Mouse (Mus musculus): ENCODE measurements around the gene Dhx29.

- TF ChIP-seq POLR2A (IDR thresholded peaks at IDR 0.05; ENCODE audit: insufficient read length, low read depth) (no peak), MYOG (IDR thresholded peaks at IDR 0.05; ENCODE audit: control insufficient read depth in 1 of 3, insufficient read depth in 1 of 3, insufficient read length in 2 of 3, low read depth in 2 of 3) (no peak), TCF12 (IDR thresholded peaks at IDR 0.05; ENCODE audit: insufficient read depth, poor library complexity, severe bottlenecking) (no peak), USF1 (IDR thresholded peaks at IDR 0.05; ENCODE audit: low read depth) (no peak), E2F4 (IDR thresholded peaks at IDR 0.05; ENCODE audit: insufficient read depth) (no peak), MAX (IDR thresholded peaks at IDR 0.05; ENCODE audit: low read depth) (no peak), MYOD1 (IDR thresholded peaks at IDR 0.05; ENCODE audit: control insufficient read depth in 1 of 3, insufficient read length in 2 of 3, low read depth in 2 of 3) (no peak), POLR2AphosphoS2 (IDR thresholded peaks at IDR 0.05; ENCODE audit: insufficient read length, low read depth) (no peak), CEBPB (IDR thresholded peaks at IDR 0.05; ENCODE audit: insufficient read depth, poor library complexity, severe bottlenecking) (no peak), REST (IDR thresholded peaks at IDR 0.05; ENCODE audit: insufficient read depth, insufficient read length) (no peak)
Measured at GRCm38 (mm10) chr13:112986451-112986950, 59.2 kb downstream of the Dhx29 start.

Measured in myocyte (in vitro differentiated cells).